ENCODE assay signal across 23 mouse cellular contexts in genomic region chr9:35138029-35138428, GRCm38 (mm10). TPM values are rescaled to one million over a fixed set of nuclear protein-coding genes. Genes with fewer than 3 reads are reported as not detected.
DNase-seq lines count a peak whose midpoint lies in the region; ATAC-seq and TF ChIP-seq lines count a peak whose summit lies in the region.
"Had no signal": no experiment of that assay in that cellular context is flagged by ENCODE, and none has a peak within 500 bp of the region (broad histone marks: within the 10 kb centered on the region; RNA-seq: fewer than 3 reads in every experiment).

No protein-coding gene starts in this region.

- H3K9ac ChIP-seq in liver, embryonic 14.5 days (replicated peaks), result no peak overlapping the region
- H3K9ac ChIP-seq: forebrain, embryonic 15.5 days; heart, embryonic 15.5 days; hindbrain, embryonic 13.5 days; midbrain, embryonic 12.5 days; neural tube, embryonic 12.5 days had no signal

- no peak overlapping the region for H3K4me3 ChIP-seq in liver, embryonic 14.5 days (ENCODE audit: insufficient read depth in 1 of 2, low read depth in 2 of 2, low read length in 2 of 2)
- H3K4me3 ChIP-seq: embryonic facial prominence, embryonic 10.5 days; forebrain, embryonic 15.5 days; heart, adult 2 months; heart, embryonic 15.5 days; hindbrain, embryonic 13.5 days; midbrain, embryonic 12.5 days; neural tube, embryonic 12.5 days had no signal

- 71% methylated on average over 7 of the region's 7 CpGs for WGBS in liver, embryonic 14.5 days (ENCODE audit: insufficient replicate concordance)

- no peak for TF ChIP-seq EP300 in liver, embryonic 14.5 days (IDR thresholded peaks at IDR 0.05; ENCODE audit: low read depth)

- H3K27me3 ChIP-seq in liver, embryonic 14.5 days (ENCODE audit: control insufficient read depth, insufficient read depth, low read length), result no peaks in the 10 kb centered on the region
- H3K27me3 ChIP-seq: forebrain, embryonic 15.5 days; heart, embryonic 15.5 days; hindbrain, embryonic 13.5 days; midbrain, embryonic 12.5 days; neural tube, embryonic 12.5 days had no signal

- H3K4me2 ChIP-seq in liver, embryonic 14.5 days (ENCODE audit: low read depth), result no peak overlapping the region
- H3K4me2 ChIP-seq: forebrain, embryonic 15.5 days; heart, embryonic 15.5 days; hindbrain, embryonic 13.5 days; midbrain, embryonic 12.5 days; neural tube, embryonic 12.5 days had no signal

- no peak overlapping the region; the same call in 1 of the 2 replicates for H3K27ac ChIP-seq in liver, embryonic 14.5 days
- H3K27ac ChIP-seq: embryonic facial prominence, embryonic 10.5 days; forebrain, embryonic 15.5 days; heart, adult 2 months; heart, embryonic 15.5 days; hindbrain, embryonic 13.5 days; midbrain, embryonic 12.5 days; neural tube, embryonic 12.5 days had no signal

- H3K9me3 ChIP-seq in liver, embryonic 14.5 days (ENCODE audit: control insufficient read depth, low read length), result no peaks in the 10 kb centered on the region
- H3K9me3 ChIP-seq: embryonic facial prominence, embryonic 10.5 days; forebrain, embryonic 15.5 days; heart, embryonic 15.5 days; hindbrain, embryonic 13.5 days; midbrain, embryonic 12.5 days; neural tube, embryonic 12.5 days had no signal

- no peaks in the 10 kb centered on the region; the same call in 1 of the 2 replicates for H3K36me3 ChIP-seq in liver, embryonic 14.5 days (replicated peaks; ENCODE audit: control insufficient read depth, insufficient read depth, low read depth)
- H3K36me3 ChIP-seq: forebrain, embryonic 15.5 days; heart, embryonic 15.5 days; midbrain, embryonic 12.5 days; neural tube, embryonic 12.5 days had no signal

- DNase-seq in adrenal gland, postnatal 10 days, result peak; percentile 49
- no peak for DNase-seq in adrenal gland, adult 2 months
- peak; percentile 49 for DNase-seq in 3T3-L1 (ENCODE audit: low read depth, low spot score)
- DNase-seq in forelimb bud, embryonic 11.5 days (ENCODE audit: low read depth, low spot score), result peak; percentile 8
- DNase-seq in liver, embryonic 14.5 days (ENCODE audit: low read depth in 3 of 3, low spot score in 3 of 3), result no peak
- no peak for DNase-seq in gastrocnemius, postnatal 25 days
- no peak for DNase-seq in spleen, adult 18-20 months
- DNase-seq in heart, adult 8-10 months (ENCODE audit: low spot score), result no peak
- DNase-seq: cerebellum, adult 9-10 months; gastrocnemius, postnatal 36 days; heart, adult 2 months; heart, postnatal 36 days; lung, adult 2 months; lung, postnatal 14 days; retina, postnatal 1 day; right cerebral cortex, postnatal 25 days; thymus, postnatal 14 days had no signal

- TF ChIP-seq CTCF in liver, embryonic 14.5 days (IDR thresholded peaks at IDR 0.05; ENCODE audit: low read depth), result no peak

- H3K4me1 ChIP-seq in liver, embryonic 14.5 days (replicated peaks; ENCODE audit: control insufficient read depth in 2 of 2, insufficient read depth in 2 of 2, low read length in 1 of 2), result peaks cover 8 to 20% of the 10 kb centered on the region in 2 experiments; a peak in 3 of 4 replicates
- H3K4me1 ChIP-seq: forebrain, embryonic 15.5 days; neural tube, embryonic 12.5 days had no signal

- ATAC-seq in liver, embryonic 14.5 days (ENCODE audit: insufficient read depth), result peak; percentile 62
- ATAC-seq: forebrain, embryonic 15.5 days had no signal

RNA-seq across cellular contexts. Expression of gene St3gal4, which starts 19.0 kb away (rescaled TPM):
- 10 to 100 TPM; 39.2 to 40.2 TPM for total RNA-seq in adrenal gland, postnatal 10 days (2021)
- total RNA-seq in adrenal gland, adult 2 months (2021), result 10 to 100 TPM; 18.6 to 45.7 TPM
- 22.2 and 31.6 TPM in 2 replicates for polyA plus RNA-seq in adrenal gland, adult 2 months (2012; rRNA removed)
- polyA plus RNA-seq in liver, embryonic 14.5 days (2012; rRNA removed), result 4.6 and 6.0 TPM in 2 replicates
- 17.8 and 19.2 TPM in 2 replicates for polyA plus RNA-seq in liver, embryonic 14.5 days (2014; fragmentation: Nextera tagmentation; extraction: Ambion mirVana)
- total RNA-seq in gastrocnemius, postnatal 25 days (2021), result 1 to 10 TPM; 4.4 to 5.3 TPM
- 10 to 100 TPM; 25.1 to 30.4 (median 28.3) TPM for total RNA-seq in heart, adult 8-10 months (2022)

RNA-seq across cellular contexts. Expression of gene Dcps, which starts 37.8 kb away (rescaled TPM):
- total RNA-seq in adrenal gland, postnatal 10 days (2021), result 10 to 100 TPM; 25.3 to 29.3 TPM
- 10 to 100 TPM; 18.3 to 26.8 TPM for total RNA-seq in adrenal gland, adult 2 months (2021)
- 21.1 and 22.2 TPM in 2 replicates for polyA plus RNA-seq in adrenal gland, adult 2 months (2012; rRNA removed)
- polyA plus RNA-seq in liver, embryonic 14.5 days (2012; rRNA removed), result 36.5 and 38.6 TPM in 2 replicates
- 48.0 and 50.4 TPM in 2 replicates for polyA plus RNA-seq in liver, embryonic 14.5 days (2014; fragmentation: Nextera tagmentation; extraction: Ambion mirVana)
- total RNA-seq in gastrocnemius, postnatal 25 days (2021), result 1 to 10 TPM; 5.9 to 6.7 TPM
- total RNA-seq in heart, adult 8-10 months (2022), result 10 to 100 TPM; 13.8 to 15.8 (median 14.1) TPM

Comparison
In these comparisons a context has a peak if more than half of its experiments do, and no peak if none do; other contexts are left out.
1. DNase-seq: peak in adrenal gland, postnatal 10 days (single experiment), 3T3-L1 (single experiment) and forelimb bud, embryonic 11.5 days (single experiment); none in adrenal gland, adult 2 months (single experiment), liver, embryonic 14.5 days (0 of 3), gastrocnemius, postnatal 25 days (single experiment), spleen, adult 18-20 months (0 of 2) and heart, adult 8-10 months (single experiment).